Mouse (Mus musculus) lung, postnatal 0 days (tissue): ENCODE measurements around the gene Ndufb10.

ENCODE experiments used
- CTCF ChIP-seq: IDR thresholded peaks from 2 replicates; pipeline ENCODE4 v1.5.1; 2016; ENCODE audit warnings: antibody characterized with exemption, mild to moderate bottlenecking
- EP300 ChIP-seq: IDR thresholded peaks from 2 replicates; pipeline ENCODE4 v1.6.1; 2016; ENCODE audit warnings: antibody characterized with exemption, mild to moderate bottlenecking, control low read depth

DNA sequence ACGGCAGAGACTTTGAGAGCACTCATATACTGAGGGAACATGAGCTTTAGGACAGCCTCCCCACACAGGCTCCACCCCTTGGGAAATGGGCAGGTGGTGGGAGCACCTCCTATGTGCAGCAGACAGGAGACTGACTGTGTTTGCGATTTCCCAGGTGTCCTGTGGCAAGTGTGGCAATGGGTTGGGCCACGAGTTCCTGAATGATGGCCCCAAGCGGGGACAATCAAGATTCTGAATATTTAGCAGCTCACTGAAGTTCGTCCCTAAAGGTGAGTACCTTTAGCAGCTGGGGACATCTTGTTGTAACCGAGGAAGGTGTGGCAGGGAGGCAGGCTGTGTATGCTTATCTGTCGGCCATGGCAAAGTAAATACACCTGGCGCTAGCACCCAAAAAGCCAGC is 15.6 kb upstream of the Ndufb10 start:
- TF ChIP-seq CTCF (no peak), EP300 (no peak)
